Mouse (Mus musculus) macrophage (primary cell): ENCODE data around the gene Hoxd10. TPM values are rescaled to one million over a fixed set of nuclear protein-coding genes. Genes with fewer than 3 reads are reported as not detected.

Experiments
- H3K27ac ChIP-seq: fragments of 350-480 bp; formaldehyde crosslinking; 2 replicates; pipeline ENCODE4 v1.9.0; 2021
- H3K36me3 ChIP-seq: fragments of 350-480 bp; formaldehyde crosslinking; 2 replicates; pipeline ENCODE4 v1.9.0; 2021; ENCODE audit errors: inconsistent target
- H3K4me3 ChIP-seq: fragments of 350-480 bp; formaldehyde crosslinking; 2 replicates; pipeline ENCODE4 v1.9.0; 2021; ENCODE audit errors: inconsistent target
- H3K79me2 ChIP-seq: fragments of 350-480 bp; formaldehyde crosslinking; 2 replicates; pipeline ENCODE4 v1.9.0; 2021; ENCODE audit errors: inconsistent target
- WGBS: methylation state at CpG from one replicate; pipeline ENCODE4 v1.1.7; 2026; ENCODE audit warnings: inconsistent platforms; ENCODE audit not compliant: missing documents; 5-methylcytosine and 5-hydroxymethylcytosine counted together
- polyA plus RNA-seq: library from polyadenylated mRNA; stranded (reverse); fragments of 250-400 nt; gene quantifications from 3 replicates; pipeline ENCODE4 v1.2.4, GENCODE M21; 2018; ENCODE audit warnings: inconsistent platforms

The Hoxd10 gene
- polyA plus RNA-seq, 1 experiment from 2014 or later = not detected

DNA sequence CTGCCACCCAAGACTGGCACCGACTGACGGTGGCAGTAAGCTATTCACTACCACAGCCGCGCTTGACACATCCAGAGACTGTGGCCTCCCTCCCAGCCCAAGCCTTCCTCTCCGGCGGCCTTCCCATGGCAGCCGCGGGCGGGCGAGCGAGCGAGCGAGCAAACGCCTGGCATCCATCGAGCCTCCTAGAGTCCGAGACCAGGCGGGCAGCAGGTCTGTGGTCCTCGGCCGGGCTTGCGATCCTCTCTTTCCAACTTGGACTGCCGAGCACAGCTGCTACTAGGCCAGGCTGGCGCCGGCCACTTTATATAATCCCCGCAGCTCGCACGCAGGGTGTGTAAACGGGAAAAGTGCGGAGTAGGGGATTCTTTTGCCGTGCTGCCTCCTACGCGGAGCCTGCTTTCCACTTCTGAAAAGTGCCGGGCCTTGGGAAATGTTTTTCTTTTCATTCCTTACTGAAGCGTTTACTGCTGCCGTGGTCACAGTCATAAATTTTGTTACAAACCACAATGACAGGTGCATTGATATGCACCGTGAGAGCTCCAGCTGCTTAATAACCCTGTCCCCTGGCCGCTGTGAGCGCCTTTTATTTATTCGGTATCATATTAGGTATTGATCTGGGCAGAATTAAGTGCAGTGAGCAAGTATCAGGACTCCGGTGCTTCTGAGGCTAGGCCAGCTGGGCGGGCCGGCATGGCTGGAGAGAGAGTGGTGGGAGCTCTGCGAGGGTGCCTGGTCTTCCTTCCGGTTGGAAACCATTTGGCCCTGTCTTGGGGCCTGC, 48.8 kb downstream of the Hoxd10 start:
- no peaks in the 10 kb centered on the region for H3K36me3 ChIP-seq
- 7% methylated on average over 42 of the region's 43 CpGs for WGBS
- H3K4me3 ChIP-seq = no peak overlapping the region
- H3K27ac ChIP-seq = no peak overlapping the region
- no peaks in the 10 kb centered on the region for H3K79me2 ChIP-seq

DNA sequence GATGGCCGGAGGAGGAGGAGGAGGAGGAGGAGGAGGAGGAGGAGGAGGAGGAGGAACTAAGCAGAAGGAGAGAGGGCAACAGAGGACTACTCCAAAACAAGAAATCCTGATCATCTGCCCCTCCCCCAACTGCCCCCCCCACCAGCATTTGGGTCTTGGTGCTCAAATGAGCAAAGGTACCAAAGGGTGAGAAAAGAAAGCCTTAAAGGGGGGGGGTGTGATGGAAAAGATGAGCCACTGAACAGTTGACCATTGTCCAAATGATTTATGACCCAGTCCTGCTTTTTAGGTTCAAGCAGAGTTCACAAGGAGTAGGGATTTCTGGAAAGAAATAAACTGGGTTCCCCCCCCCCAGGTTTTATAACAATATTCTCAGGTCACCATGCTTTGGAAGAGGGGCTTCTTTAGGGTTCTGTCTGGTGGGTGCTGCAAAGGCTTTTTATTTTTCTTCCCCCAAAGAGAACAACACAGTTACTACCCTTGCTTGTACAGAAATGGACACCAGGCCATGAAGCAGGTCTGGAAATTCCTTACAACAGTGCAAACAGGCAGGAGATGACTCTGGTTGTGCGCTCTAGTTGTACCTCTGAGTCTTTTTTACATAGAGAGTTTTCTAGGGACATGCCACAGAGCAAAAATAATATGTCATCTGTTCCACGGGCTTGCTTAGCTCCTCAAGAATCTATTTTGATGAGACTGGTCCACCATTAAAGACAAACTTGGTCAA, 49.7 kb downstream of the Hoxd10 start:
- no peaks in the 10 kb centered on the region for H3K36me3 ChIP-seq
- no peak overlapping the region for H3K4me3 ChIP-seq
- no peak overlapping the region for H3K27ac ChIP-seq
- H3K79me2 ChIP-seq = no peaks in the 10 kb centered on the region
- 85% methylated on average over 2 of the region's 3 CpGs for WGBS

DNA sequence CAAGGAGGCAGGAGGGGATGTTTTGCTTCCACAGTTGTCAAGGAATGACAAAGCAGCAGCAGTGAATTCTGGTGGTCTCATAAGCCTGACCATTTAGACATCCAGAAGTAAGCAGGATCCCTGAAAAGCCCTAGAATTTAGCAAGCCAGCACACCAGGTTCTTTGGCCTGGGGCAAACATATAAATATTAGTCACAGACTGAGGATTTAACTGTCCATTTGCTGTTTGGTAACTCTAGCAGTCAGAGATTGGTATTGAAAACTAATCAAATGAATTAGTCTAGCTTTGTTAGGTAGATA, 50.2 kb downstream of the Hoxd10 start:
- H3K79me2 ChIP-seq = no peaks in the 10 kb centered on the region
- no peak overlapping the region for H3K27ac ChIP-seq
- H3K4me3 ChIP-seq = no peak overlapping the region
- no peaks in the 10 kb centered on the region for H3K36me3 ChIP-seq

Other genes with a start within 250 kb of the Hoxd10 start
- 7.5 to 17.7 TPM (median 10.7 TPM) in 3 replicates for gene Lnpk, start 112.5 kb upstream of the Hoxd10 start, polyA plus RNA-seq
- gene Evx2, start 32.4 kb upstream of the Hoxd10 start, polyA plus RNA-seq = not detected in 3 replicates
- gene Hoxd13, start 23.6 kb upstream of the Hoxd10 start, polyA plus RNA-seq = not detected in 3 replicates
- not detected in 3 replicates for gene Hoxd12, start 16.9 kb upstream of the Hoxd10 start, polyA plus RNA-seq
- gene Hoxd11, start 12.4 kb upstream of the Hoxd10 start, polyA plus RNA-seq = not detected in 3 replicates
- not detected in 3 replicates for gene Hoxd9, start 5.8 kb downstream of the Hoxd10 start, polyA plus RNA-seq
- not detected in 3 replicates for gene Hoxd8, start 12.7 kb downstream of the Hoxd10 start, polyA plus RNA-seq
- gene Hoxd3, start 20.0 kb downstream of the Hoxd10 start, polyA plus RNA-seq = not detected in 3 replicates
- not detected in 3 replicates for gene Hoxd4, start 20.0 kb downstream of the Hoxd10 start, polyA plus RNA-seq
- not detected in 3 replicates for gene Gm28230, start 34.8 kb downstream of the Hoxd10 start, polyA plus RNA-seq
- gene Hoxd1, start 71.1 kb downstream of the Hoxd10 start, polyA plus RNA-seq = not detected in 3 replicates
- 19.1 to 26.2 TPM (median 22.2 TPM) in 3 replicates for gene Mtx2, start 133.9 kb downstream of the Hoxd10 start, polyA plus RNA-seq